23 mouse cellular contexts compared by ENCODE assay signal in the genomic region with DNA sequence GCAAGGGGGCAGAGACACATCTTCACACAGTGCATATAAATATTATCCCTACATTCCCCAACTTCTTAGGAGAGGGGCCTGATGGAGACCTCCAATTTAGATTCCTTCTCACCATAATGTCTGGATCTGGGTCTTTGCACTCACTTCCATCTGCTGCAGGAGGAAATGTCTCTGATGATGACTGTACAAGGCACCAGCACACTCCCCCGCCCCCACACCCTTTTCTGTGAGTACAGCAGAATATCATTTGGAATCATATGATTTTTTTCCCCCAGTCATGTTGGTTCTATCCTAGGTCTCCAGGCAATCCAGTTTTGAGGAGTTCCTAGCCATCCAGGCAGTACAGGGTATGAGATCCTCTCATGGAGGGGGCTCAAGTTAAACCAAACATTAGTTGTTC. TPM values are rescaled to one million over a fixed set of nuclear protein-coding genes. Genes with fewer than 3 reads are reported as not detected.
"Had no signal": no experiment of that assay in that cellular context is flagged by ENCODE, and none has a peak within 500 bp of the region (broad histone marks: within the 10 kb centered on the region; RNA-seq: fewer than 3 reads in every experiment).

No protein-coding gene starts in this region.

- DNase-seq: forebrain, postnatal 0 days; gastrocnemius, postnatal 14 days; heart, adult 18-20 months; heart, postnatal 10 days; heart, postnatal 4 days; kidney, adult 18-20 months; kidney, adult 8-10 months; kidney, postnatal 10 days; kidney, postnatal 25 days; kidney, postnatal 4 days; liver had no signal

RNA-seq across cellular contexts. Expression of a gene that starts 2.9 kb away (rescaled TPM):
- total RNA-seq: forebrain, postnatal 0 days; gastrocnemius, adult 18-20 months; gastrocnemius, adult 8-10 months; gastrocnemius, postnatal 14 days; gastrocnemius, postnatal 4 days; granulocyte monocyte progenitor cell, adult 5-6 weeks; heart, adult 18-20 months; heart, adult 8-10 months; heart, postnatal 10 days; heart, postnatal 25 days; heart, postnatal 4 days; layer of hippocampus, adult 2 months; layer of hippocampus, postnatal 10 days; layer of hippocampus, postnatal 25 days; left cerebral cortex, adult 2 months; left cerebral cortex, postnatal 14 days; left cerebral cortex, postnatal 36 days had no signal

RNA-seq across cellular contexts. Expression of a gene that starts 11.5 kb away (rescaled TPM):
- total RNA-seq: forebrain, postnatal 0 days; gastrocnemius, adult 18-20 months; gastrocnemius, adult 8-10 months; gastrocnemius, postnatal 14 days; gastrocnemius, postnatal 4 days; granulocyte monocyte progenitor cell, adult 5-6 weeks; heart, adult 18-20 months; heart, adult 8-10 months; heart, postnatal 10 days; heart, postnatal 25 days; heart, postnatal 4 days; layer of hippocampus, adult 2 months; layer of hippocampus, postnatal 10 days; layer of hippocampus, postnatal 25 days; left cerebral cortex, adult 2 months; left cerebral cortex, postnatal 14 days; left cerebral cortex, postnatal 36 days had no signal

RNA-seq across cellular contexts. Expression of a gene that starts 13.1 kb away (rescaled TPM):
- total RNA-seq: forebrain, postnatal 0 days; gastrocnemius, adult 18-20 months; gastrocnemius, adult 8-10 months; gastrocnemius, postnatal 14 days; gastrocnemius, postnatal 4 days; granulocyte monocyte progenitor cell, adult 5-6 weeks; heart, adult 18-20 months; heart, adult 8-10 months; heart, postnatal 10 days; heart, postnatal 25 days; heart, postnatal 4 days; layer of hippocampus, adult 2 months; layer of hippocampus, postnatal 10 days; layer of hippocampus, postnatal 25 days; left cerebral cortex, adult 2 months; left cerebral cortex, postnatal 14 days; left cerebral cortex, postnatal 36 days had no signal

RNA-seq across cellular contexts. Expression of a gene that starts 21.8 kb away (rescaled TPM):
- total RNA-seq: forebrain, postnatal 0 days; gastrocnemius, adult 18-20 months; gastrocnemius, adult 8-10 months; gastrocnemius, postnatal 14 days; gastrocnemius, postnatal 4 days; granulocyte monocyte progenitor cell, adult 5-6 weeks; heart, adult 18-20 months; heart, adult 8-10 months; heart, postnatal 10 days; heart, postnatal 25 days; heart, postnatal 4 days; layer of hippocampus, adult 2 months; layer of hippocampus, postnatal 10 days; layer of hippocampus, postnatal 25 days; left cerebral cortex, adult 2 months; left cerebral cortex, postnatal 14 days; left cerebral cortex, postnatal 36 days had no signal

RNA-seq across cellular contexts. Expression of a gene that starts 22.5 kb away (rescaled TPM):
- total RNA-seq: forebrain, postnatal 0 days; gastrocnemius, adult 18-20 months; gastrocnemius, adult 8-10 months; gastrocnemius, postnatal 14 days; gastrocnemius, postnatal 4 days; granulocyte monocyte progenitor cell, adult 5-6 weeks; heart, adult 18-20 months; heart, adult 8-10 months; heart, postnatal 10 days; heart, postnatal 25 days; heart, postnatal 4 days; layer of hippocampus, adult 2 months; layer of hippocampus, postnatal 10 days; layer of hippocampus, postnatal 25 days; left cerebral cortex, adult 2 months; left cerebral cortex, postnatal 14 days; left cerebral cortex, postnatal 36 days had no signal
